Mouse (Mus musculus): ENCODE measurements around the gene Foxo1.

Gene Foxo1

GRCm38 (mm10) chr3:52364576-52364975 is 96.4 kb downstream of the Foxo1 start:
- no peak for DNase-seq (ENCODE audit: low spot score in 2 of 2)

- DNase-seq (ENCODE audit: low spot score in 2 of 2): no peak
These were observed 101.1 kb downstream of the Foxo1 start for GRCm38 (mm10) chr3:52369204-52369603.

GRCm38 (mm10) chr3:52369881-52370428 is 101.8 kb downstream of the Foxo1 start:
- DNase-seq (ENCODE audit: low spot score in 2 of 2): no peak

- DNase-seq (ENCODE audit: low spot score in 2 of 2): no peak
These were observed 108.8 kb downstream of the Foxo1 start for GRCm38 (mm10) chr3:52376974-52377373.

- no peak for DNase-seq (ENCODE audit: low spot score in 2 of 2)
These were observed 115.2 kb downstream of the Foxo1 start for GRCm38 (mm10) chr3:52383351-52383750.

- no peak for DNase-seq (ENCODE audit: low spot score in 2 of 2)
These were observed 118.2 kb downstream of the Foxo1 start for GRCm38 (mm10) chr3:52386343-52386742.

GRCm38 (mm10) chr3:52390321-52390720 is 122.2 kb downstream of the Foxo1 start:
- DNase-seq (ENCODE audit: low spot score in 2 of 2): no peak

- no peak for DNase-seq (ENCODE audit: low spot score in 2 of 2)
These were observed 122.9 kb downstream of the Foxo1 start for GRCm38 (mm10) chr3:52390766-52391665.

- no peak for DNase-seq (ENCODE audit: low spot score in 2 of 2)
These were observed 123.8 kb downstream of the Foxo1 start for GRCm38 (mm10) chr3:52391897-52392296.

- no peak for DNase-seq (ENCODE audit: low spot score in 2 of 2)
These were observed 124.4 kb downstream of the Foxo1 start for GRCm38 (mm10) chr3:52392521-52392920.

GRCm38 (mm10) chr3:52393171-52393570 is 125.0 kb downstream of the Foxo1 start:
- no peak for DNase-seq (ENCODE audit: low spot score in 2 of 2)

- no peak for DNase-seq (ENCODE audit: low spot score in 2 of 2)
These were observed 128.1 kb downstream of the Foxo1 start for GRCm38 (mm10) chr3:52396121-52396731.

GRCm38 (mm10) chr3:52396951-52397615 is 128.9 kb downstream of the Foxo1 start:
- no peak for DNase-seq (ENCODE audit: low spot score in 2 of 2)

- no peak for DNase-seq (ENCODE audit: low spot score in 2 of 2)
These were observed 129.8 kb downstream of the Foxo1 start for GRCm38 (mm10) chr3:52397961-52398360.

- DNase-seq (ENCODE audit: low spot score in 2 of 2): no peak
These were observed 132.4 kb downstream of the Foxo1 start for GRCm38 (mm10) chr3:52400284-52401161.

- peak; percentile 53 to 65 for DNase-seq (ENCODE audit: low spot score in 2 of 2)
These were observed 133.2 kb downstream of the Foxo1 start for GRCm38 (mm10) chr3:52401162-52401928.

Data from frontal cortex, postnatal 10 days (tissue).